Mouse (Mus musculus): Measurements from ENCODE around the gene Ryr2. TPM values are rescaled to one million over a fixed set of nuclear protein-coding genes. Genes with fewer than 3 reads are reported as not detected.

The Ryr2 gene
- polyA plus RNA-seq, 1 experiment from 2014 or later: 22.0 TPM

DNA sequence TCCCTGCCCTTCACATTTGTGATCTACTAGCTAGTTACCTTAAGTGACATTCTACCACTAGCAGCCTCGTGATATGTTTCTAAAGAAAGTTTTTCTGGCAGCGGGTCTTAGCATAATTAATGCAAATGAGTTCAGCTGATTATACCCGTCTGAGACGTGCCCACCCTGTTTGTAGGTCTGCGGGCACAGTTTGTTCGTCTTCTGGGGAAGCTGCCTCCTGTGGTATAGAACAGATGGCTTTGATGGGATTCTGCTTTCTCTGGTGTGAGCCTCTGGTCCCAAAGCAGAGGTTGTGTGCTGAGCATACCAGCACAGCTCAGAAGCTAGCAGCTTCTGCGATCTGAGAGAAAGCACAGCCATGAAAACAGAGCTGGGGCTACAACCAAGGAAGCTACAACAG lies 348.9 kb downstream of the Ryr2 start:
- DNase-seq (ENCODE audit: low spot score): no peak
- H3K27ac ChIP-seq: no peak overlapping the region
- no peak overlapping the region for H3K4me3 ChIP-seq
- H3K9me3 ChIP-seq: no peaks in the 10 kb centered on the region
- peaks cover 12% of the 10 kb centered on the region for H3K4me1 ChIP-seq
- H3K27me3 ChIP-seq (ENCODE audit: insufficient read depth, poor library complexity, severe bottlenecking): no peaks in the 10 kb centered on the region
- peaks cover 24% of the 10 kb centered on the region for H3K36me3 ChIP-seq
- 59% methylated on average over 7 of the region's 7 CpGs for WGBS

DNA sequence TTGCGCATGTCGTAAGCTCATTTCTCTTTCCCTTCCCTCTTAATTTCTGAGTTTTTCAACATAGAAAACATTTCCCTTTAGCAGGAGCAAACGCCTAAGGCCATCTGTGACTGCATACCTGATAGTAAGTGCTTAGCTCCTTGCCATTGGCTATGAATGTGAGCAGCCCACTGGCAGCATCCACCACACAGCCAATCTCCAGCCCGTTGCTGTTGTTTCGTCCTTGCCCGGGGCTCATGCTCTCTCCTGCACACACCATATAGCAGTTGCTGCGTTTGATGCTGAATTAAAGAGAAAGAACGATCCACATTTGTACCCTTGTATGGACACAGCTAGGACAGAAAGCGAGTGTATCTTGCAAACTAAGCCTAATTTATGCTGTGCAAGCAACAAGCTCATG lies 361.3 kb downstream of the Ryr2 start:
- Histone ChIP-seq H3K27ac (no peak overlapping the region), H3K4me1 (no peaks in the 10 kb centered on the region), H3K36me3 (peaks cover 79% of the 10 kb centered on the region), H3K4me3 (no peak overlapping the region), H3K27me3 (ENCODE audit: insufficient read depth, poor library complexity, severe bottlenecking) (no peaks in the 10 kb centered on the region), H3K9me3 (no peaks in the 10 kb centered on the region)
- WGBS: 87% methylated on average over 9 of the region's 9 CpGs
- no peak for DNase-seq (ENCODE audit: low spot score)

DNA sequence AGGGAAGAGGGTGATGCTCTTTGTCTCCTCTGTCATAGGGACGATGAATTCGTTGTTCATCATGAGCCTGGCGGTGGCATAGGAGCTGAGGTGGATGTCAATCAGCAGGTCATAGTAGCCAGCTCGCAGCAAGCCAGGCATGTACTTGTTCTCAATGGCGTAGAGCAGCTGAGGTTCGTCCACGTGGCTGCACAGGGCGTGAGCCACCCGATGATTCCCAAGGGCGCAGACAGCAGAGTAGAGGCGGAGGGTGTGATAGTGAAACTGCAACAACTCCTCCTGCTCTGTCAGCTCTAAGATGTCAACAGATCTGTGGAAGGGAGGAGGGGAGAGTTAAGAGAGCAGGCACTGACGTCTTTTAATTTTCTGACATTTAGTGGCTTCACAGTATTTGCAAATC lies 368.5 kb downstream of the Ryr2 start:
- Histone ChIP-seq H3K4me1 (no peaks in the 10 kb centered on the region), H3K36me3 (peaks cover 83% of the 10 kb centered on the region)

DNA sequence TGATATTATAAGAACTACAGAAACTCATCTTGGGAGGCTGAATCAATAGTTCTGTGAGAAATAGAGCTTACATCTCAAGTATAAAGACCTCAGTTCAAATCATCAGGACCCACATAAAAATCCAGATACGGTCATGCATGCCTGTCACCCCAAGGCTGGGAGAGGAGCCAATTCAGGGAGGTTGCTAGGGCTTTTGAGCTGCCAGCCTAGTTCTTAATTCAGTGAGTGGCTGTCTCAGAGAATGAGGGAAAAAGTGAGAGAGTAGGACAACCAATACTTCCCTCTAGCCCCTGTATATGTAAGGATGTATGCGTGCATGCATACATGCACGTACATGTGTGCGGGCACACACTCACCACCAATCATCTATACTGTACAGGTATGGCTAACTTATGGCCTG lies 390.5 kb downstream of the Ryr2 start:
- Histone ChIP-seq H3K4me1 (no peaks in the 10 kb centered on the region), H3K4me3 (no peak overlapping the region), H3K36me3 (peaks cover 69% of the 10 kb centered on the region), H3K27ac (no peak overlapping the region), H3K9me3 (no peaks in the 10 kb centered on the region), H3K27me3 (ENCODE audit: insufficient read depth, poor library complexity, severe bottlenecking) (no peaks in the 10 kb centered on the region)
- 94% methylated on average over 4 of the region's 4 CpGs for WGBS
- DNase-seq (ENCODE audit: low spot score): no peak

More for the DNA sequence above, 368.5 kb downstream of the Ryr2 start:
- Histone ChIP-seq H3K9me3 (no peaks in the 10 kb centered on the region), H3K27me3 (ENCODE audit: insufficient read depth, poor library complexity, severe bottlenecking) (no peaks in the 10 kb centered on the region), H3K4me3 (no peak overlapping the region), H3K27ac (no peak overlapping the region)
- DNase-seq (ENCODE audit: low spot score): no peak
- 80% methylated on average over 12 of the region's 12 CpGs for WGBS

DNA sequence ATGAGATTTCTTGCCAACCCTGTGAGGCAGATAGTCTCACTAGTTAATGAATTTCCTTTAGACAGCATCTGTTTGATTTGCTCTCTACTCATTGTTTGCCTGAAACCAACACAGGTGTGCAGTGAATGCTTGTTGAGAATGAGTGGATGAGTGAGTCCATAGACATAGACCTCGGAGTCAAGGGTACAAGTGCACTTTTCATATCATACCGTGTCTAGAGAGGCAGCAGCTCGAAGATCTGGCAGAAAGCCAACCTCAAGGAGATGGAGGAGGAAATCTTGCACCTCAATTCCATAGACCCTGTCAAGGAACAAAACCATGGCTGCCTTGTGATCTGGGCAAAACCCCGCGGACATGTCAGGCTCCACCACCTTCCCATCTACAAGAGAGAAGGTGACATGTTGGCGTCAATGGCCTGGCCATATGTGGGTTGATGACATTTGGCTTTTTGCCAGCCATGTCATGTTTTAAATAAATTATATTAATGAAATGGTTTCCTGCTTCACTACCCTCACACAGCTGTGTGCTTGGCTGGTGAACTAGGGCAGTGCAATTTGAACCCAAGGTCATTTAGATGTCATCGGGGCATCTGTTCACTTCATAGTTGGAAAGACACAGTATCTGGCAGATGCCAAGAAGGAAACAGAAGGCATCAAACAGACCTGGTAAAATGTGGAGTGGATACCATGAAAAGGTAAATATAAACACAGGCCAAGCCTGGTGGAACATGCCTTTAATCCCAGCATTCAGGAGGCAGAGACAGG lies 396.9 kb downstream of the Ryr2 start:
- Histone ChIP-seq H3K27me3 (ENCODE audit: insufficient read depth, poor library complexity, severe bottlenecking) (no peaks in the 10 kb centered on the region), H3K36me3 (peaks cover 81% of the 10 kb centered on the region)
- 89% methylated on average over 7 of the region's 7 CpGs for WGBS

DNA sequence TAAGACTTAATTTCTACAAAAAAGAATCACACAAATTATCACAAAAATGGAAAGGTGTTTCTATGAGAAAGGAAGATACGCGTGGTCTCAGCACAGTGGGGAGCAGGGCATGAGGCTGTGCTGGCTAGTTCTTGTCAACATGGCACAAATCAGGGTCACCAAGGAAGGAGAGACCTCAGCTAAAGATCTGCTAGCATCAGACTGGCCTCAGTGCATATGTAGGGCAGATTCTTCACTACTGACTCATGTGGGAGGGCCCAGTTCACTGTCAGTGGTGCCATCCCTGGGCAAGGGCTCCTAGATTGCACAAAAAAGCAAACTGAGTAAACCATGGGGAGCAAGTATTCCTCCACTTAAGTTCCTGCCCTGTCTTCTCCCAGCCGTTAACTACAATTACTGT lies 405.0 kb downstream of the Ryr2 start:
- Histone ChIP-seq H3K4me3 (no peak overlapping the region), H3K36me3 (peaks cover 71% of the 10 kb centered on the region; the same call in 1 of the 2 replicates), H3K9me3 (no peaks in the 10 kb centered on the region), H3K4me1 (no peaks in the 10 kb centered on the region), H3K27me3 (ENCODE audit: insufficient read depth, poor library complexity, severe bottlenecking) (no peaks in the 10 kb centered on the region), H3K27ac (no peak overlapping the region)
- no peak for DNase-seq (ENCODE audit: low spot score)
- WGBS: 91% methylated on average over 3 of the region's 3 CpGs

More for the DNA sequence above, 396.9 kb downstream of the Ryr2 start:
- H3K9me3 ChIP-seq: no peaks in the 10 kb centered on the region
- no peak overlapping the region for H3K27ac ChIP-seq
- no peak for DNase-seq (ENCODE audit: low spot score)
- H3K4me3 ChIP-seq: no peak overlapping the region
- H3K4me1 ChIP-seq: no peaks in the 10 kb centered on the region

DNA sequence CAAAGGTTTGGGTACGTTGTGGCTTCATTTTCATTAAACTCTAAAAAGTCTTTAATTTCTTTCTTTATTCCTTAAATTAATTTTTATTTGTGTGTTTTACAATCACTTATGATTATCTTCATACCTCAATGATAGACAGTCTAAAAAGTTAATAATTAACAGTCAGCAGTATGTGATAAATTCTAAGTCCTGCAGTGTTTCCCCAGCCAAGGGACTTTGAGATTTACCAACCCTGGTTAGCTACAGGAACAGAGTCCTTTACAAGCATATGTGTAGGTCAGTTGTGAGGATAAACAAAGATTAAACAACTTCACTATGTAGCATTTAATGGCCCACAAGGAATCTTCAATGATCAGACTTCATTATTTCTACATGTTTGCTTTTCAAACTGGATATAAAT lies 410.2 kb downstream of the Ryr2 start:
- WGBS: 80% methylated on average over 1 of the region's 1 CpGs
- Histone ChIP-seq H3K27ac (no peak overlapping the region), H3K4me3 (no peak overlapping the region), H3K27me3 (ENCODE audit: insufficient read depth, poor library complexity, severe bottlenecking) (no peaks in the 10 kb centered on the region), H3K9me3 (no peaks in the 10 kb centered on the region), H3K36me3 (peaks cover 44% of the 10 kb centered on the region), H3K4me1 (no peaks in the 10 kb centered on the region)
- no peak for DNase-seq (ENCODE audit: low spot score)

DNA sequence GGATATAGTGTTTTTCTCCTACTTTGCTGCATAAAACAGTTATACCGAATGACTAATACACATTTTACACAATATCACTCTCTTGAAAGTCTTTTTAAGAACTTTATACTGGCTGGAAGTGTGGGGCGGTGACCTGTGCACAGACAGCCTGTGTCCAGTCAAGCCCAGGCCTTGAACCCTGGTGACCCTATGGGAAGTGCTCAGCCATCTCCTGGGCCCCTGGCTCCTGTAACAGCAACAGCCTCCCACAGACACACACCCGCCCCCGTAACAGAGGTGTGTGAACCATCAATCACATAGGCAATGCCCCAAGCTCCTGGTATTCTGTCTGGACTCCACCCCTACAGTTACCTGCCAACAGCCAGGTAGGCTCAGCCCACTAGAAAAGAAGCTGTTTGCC lies 424.9 kb downstream of the Ryr2 start:
- WGBS: 83% methylated on average over 4 of the region's 4 CpGs
- H3K4me3 ChIP-seq: no peak overlapping the region
- H3K36me3 ChIP-seq: peaks cover 73% of the 10 kb centered on the region
- no peaks in the 10 kb centered on the region for H3K9me3 ChIP-seq
- H3K27me3 ChIP-seq (ENCODE audit: insufficient read depth, poor library complexity, severe bottlenecking): no peaks in the 10 kb centered on the region
- no peak overlapping the region for H3K27ac ChIP-seq
- no peak for DNase-seq (ENCODE audit: low spot score)
- H3K4me1 ChIP-seq: no peaks in the 10 kb centered on the region

DNA sequence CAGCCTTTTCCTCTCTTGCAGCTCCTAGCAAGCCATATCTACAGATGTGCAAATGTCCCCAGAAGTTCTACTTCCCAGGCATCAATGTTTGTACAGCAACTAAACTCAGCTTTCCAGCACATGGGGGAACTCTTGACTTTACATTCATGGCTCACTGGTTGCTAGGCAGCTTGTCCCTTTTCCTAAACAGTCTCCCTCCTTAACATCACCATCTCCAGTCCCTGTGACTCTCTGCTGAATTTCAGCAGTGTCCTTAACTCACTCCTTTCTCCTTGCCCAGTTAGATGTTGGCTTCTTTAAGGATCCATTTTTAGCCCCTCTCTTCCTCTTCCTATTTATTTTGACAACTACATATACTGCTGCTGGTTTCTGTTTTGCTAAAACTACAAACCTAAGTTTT lies 443.9 kb downstream of the Ryr2 start:
- no peak overlapping the region for H3K27ac ChIP-seq
- DNase-seq (ENCODE audit: low spot score): no peak
- no peaks in the 10 kb centered on the region for H3K27me3 ChIP-seq (ENCODE audit: insufficient read depth, poor library complexity, severe bottlenecking)
- no peaks in the 10 kb centered on the region for H3K4me1 ChIP-seq
- H3K4me3 ChIP-seq: no peak overlapping the region
- H3K36me3 ChIP-seq: peaks cover 40% of the 10 kb centered on the region
- H3K9me3 ChIP-seq: no peaks in the 10 kb centered on the region

DNA sequence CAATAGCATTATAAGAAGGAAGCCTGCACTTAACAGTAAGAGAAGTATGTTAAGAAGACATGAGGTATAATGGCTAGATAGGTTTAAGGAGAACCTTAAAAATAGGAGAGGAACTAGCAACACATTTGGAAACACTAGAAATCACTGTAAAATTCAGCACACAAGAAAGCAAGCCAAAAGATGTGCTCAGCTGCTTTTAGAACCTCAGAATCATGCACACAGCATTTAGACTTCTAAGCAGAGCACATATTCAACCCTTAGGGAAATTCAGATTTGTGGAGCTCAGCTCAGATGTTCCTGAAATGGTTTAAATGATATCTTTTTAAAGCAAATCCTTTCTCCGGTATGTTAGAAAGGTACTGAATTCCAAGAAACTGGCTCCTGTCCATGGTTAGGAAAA lies 461.9 kb downstream of the Ryr2 start:
- Histone ChIP-seq H3K9me3 (no peaks in the 10 kb centered on the region), H3K36me3 (peaks cover 35% of the 10 kb centered on the region), H3K27ac (no peak overlapping the region), H3K4me1 (no peaks in the 10 kb centered on the region), H3K4me3 (no peak overlapping the region), H3K27me3 (ENCODE audit: insufficient read depth, poor library complexity, severe bottlenecking) (no peaks in the 10 kb centered on the region)
- 93% methylated on average over 1 of the region's 1 CpGs for WGBS
- no peak for DNase-seq (ENCODE audit: low spot score)

DNA sequence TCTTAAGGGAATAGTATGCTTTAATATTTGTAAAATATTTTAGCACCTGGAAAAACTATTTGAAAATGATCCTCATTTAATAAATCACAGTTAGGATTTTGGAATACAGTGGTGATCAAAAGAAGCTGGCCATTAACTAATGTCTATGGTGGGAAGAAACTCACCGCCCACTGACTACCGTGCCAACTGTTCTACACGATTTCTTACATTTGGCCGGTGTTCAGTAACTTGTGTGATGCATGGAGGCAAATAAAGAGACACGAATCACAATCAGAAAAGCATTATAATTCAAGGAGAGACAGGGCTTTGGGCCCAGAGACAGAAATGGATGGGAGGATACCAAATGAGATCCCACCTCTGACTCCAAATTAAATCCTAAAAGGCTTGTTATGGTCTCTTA lies 470.4 kb downstream of the Ryr2 start:
- DNase-seq (ENCODE audit: low spot score): no peak
- H3K27ac ChIP-seq: no peak overlapping the region
- H3K9me3 ChIP-seq: no peaks in the 10 kb centered on the region
- H3K27me3 ChIP-seq (ENCODE audit: insufficient read depth, poor library complexity, severe bottlenecking): no peaks in the 10 kb centered on the region
- H3K4me3 ChIP-seq: no peak overlapping the region
- 90% methylated on average over 5 of the region's 5 CpGs for WGBS
- H3K36me3 ChIP-seq: peaks cover 49% of the 10 kb centered on the region
- H3K4me1 ChIP-seq: no peaks in the 10 kb centered on the region

DNA sequence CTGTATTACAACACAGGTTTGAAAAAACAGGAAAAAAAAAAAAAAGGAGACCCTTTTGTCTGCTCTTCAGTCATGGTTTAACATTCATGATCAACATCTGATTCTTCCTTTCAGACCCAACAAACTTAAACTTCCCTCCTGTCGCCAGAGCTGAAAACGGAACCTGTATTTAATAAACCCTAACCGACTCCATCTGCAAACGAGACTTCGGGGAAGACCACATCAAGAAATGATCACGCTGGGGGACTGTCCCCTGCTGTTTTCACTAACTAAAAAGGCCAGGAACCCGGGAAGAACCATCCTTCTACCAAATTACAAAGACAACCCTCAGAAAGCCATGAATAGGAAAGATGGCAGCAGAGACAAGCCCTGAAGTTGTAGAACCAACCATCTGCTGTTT lies 482.2 kb downstream of the Ryr2 start:
- WGBS: 78% methylated on average over 7 of the region's 7 CpGs
- no peaks in the 10 kb centered on the region for H3K27me3 ChIP-seq (ENCODE audit: insufficient read depth, poor library complexity, severe bottlenecking)
- H3K27ac ChIP-seq: no peak overlapping the region
- DNase-seq (ENCODE audit: low spot score): no peak
- no peaks in the 10 kb centered on the region for H3K4me1 ChIP-seq
- no peak overlapping the region for H3K4me3 ChIP-seq
- no peaks in the 10 kb centered on the region for H3K9me3 ChIP-seq
- H3K36me3 ChIP-seq: peaks cover 17% of the 10 kb centered on the region

DNA sequence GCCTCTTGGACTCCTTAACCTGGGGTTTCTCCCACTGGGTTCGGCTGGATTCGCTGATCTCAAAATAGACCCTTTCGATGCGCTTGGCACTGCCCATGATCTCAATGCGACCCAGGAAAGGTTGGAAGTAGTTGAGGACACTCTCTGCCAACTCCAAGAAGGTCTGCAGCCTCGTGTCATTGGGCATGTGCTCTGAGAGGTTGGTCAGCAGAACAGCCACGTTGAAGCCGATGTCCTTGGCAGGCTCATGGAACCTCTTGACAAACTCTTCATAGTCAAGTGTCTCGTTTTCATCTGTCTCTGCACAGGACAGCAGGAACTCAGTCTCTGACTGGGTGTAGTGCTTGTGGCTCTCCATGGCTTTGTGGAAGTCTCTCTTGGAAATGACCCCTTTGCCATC lies 511.3 kb downstream of the Ryr2 start:
- 82% methylated on average over 9 of the region's 9 CpGs for WGBS
- H3K36me3 ChIP-seq: peaks cover 76% of the 10 kb centered on the region

DNA sequence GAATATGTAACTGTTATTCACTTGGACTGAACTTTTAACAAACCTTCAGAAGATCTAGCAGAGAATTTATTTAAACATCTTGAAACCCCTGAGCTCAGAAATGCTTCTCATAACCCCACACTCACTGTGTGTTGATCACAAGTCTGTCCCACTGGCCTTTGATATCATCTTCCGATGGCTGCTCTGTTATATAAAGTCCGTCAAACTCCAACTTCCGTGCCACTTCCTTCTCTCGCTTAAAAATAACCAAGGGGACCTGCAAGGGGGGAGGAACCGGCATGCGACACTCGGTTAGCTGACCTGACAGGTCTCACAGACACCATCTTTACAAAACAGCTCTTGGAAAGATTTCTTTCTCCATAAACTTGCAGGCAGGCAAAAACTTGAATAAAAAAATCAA lies 521.5 kb downstream of the Ryr2 start:
- Histone ChIP-seq H3K27me3 (ENCODE audit: insufficient read depth, poor library complexity, severe bottlenecking) (no peaks in the 10 kb centered on the region), H3K4me3 (no peak overlapping the region), H3K36me3 (peaks cover 61% of the 10 kb centered on the region), H3K27ac (no peak overlapping the region), H3K4me1 (no peaks in the 10 kb centered on the region), H3K9me3 (no peaks in the 10 kb centered on the region)
- 46% methylated on average over 7 of the region's 7 CpGs for WGBS
- no peak for DNase-seq (ENCODE audit: low spot score)

More for the DNA sequence above, 511.3 kb downstream of the Ryr2 start:
- Histone ChIP-seq H3K27me3 (ENCODE audit: insufficient read depth, poor library complexity, severe bottlenecking) (no peaks in the 10 kb centered on the region), H3K27ac (no peak overlapping the region), H3K9me3 (no peaks in the 10 kb centered on the region), H3K4me1 (no peaks in the 10 kb centered on the region), H3K4me3 (no peak overlapping the region)
- DNase-seq (ENCODE audit: low spot score): no peak
